Mouse (Mus musculus): ENCODE results near the gene Fbln2. TPM values are rescaled to one million over a fixed set of nuclear protein-coding genes. Genes with fewer than 3 reads are reported as not detected.

Gene Fbln2
- polyA plus RNA-seq, 1 experiment, result 0.07 TPM

- Histone ChIP-seq H3K36me3 (ENCODE audit: control insufficient read depth) (no peaks in the 10 kb centered on the region), H3K9me3 (ENCODE audit: control insufficient read depth, low read length) (no peaks in the 10 kb centered on the region), H3K27me3 (ENCODE audit: control insufficient read depth) (no peaks in the 10 kb centered on the region; the same call in 1 of the 2 replicates), H3K4me3 (replicated peaks) (no peak overlapping the region), H3K4me1 (ENCODE audit: control insufficient read depth) (no peaks in the 10 kb centered on the region)
- TF ChIP-seq TAL1 (IDR thresholded peaks at IDR 0.05; ENCODE audit: low read length), result no peak
- TF ChIP-seq GATA1 (IDR thresholded peaks at IDR 0.05; ENCODE audit: low read length), result no peak
These were observed 33.1 kb downstream of the Fbln2 start for GRCm38 (mm10) chr6:91245331-91245730.

DNA sequence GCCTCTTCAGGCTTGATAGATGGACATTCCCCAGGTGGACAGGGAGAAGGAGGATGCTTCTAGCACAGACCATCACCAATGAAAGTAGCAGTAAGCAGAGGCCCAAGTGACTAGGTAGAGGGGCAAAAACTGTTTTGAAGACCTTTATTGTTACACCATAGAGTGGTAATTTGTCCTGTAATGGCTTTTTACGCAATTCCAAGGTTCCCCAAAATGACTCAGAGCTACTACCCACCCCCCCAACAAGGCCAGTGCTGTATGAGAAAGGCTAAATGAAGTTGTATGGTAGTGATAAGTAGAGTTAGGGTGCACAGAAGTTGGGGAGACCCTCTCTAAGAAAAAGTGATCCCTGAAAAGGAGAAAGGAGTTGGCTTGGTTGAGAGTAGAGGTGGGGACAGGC is 35.1 kb downstream of the Fbln2 start:
- Histone ChIP-seq H3K36me3 (ENCODE audit: control insufficient read depth) (no peaks in the 10 kb centered on the region), H3K9me3 (ENCODE audit: control insufficient read depth, low read length) (no peaks in the 10 kb centered on the region), H3K27me3 (ENCODE audit: control insufficient read depth) (no peaks in the 10 kb centered on the region; the same call in 1 of the 2 replicates), H3K4me1 (ENCODE audit: control insufficient read depth) (no peaks in the 10 kb centered on the region), H3K4me3 (replicated peaks) (no peak overlapping the region)
- TF ChIP-seq TAL1 (IDR thresholded peaks at IDR 0.05; ENCODE audit: low read length) (no peak), GATA1 (IDR thresholded peaks at IDR 0.05; ENCODE audit: low read length) (no peak)

GRCm38 (mm10) chr6:91248627-91249026 is 36.4 kb downstream of the Fbln2 start:
- no peak overlapping the region for H3K4me3 ChIP-seq (replicated peaks)
- TF ChIP-seq TAL1 (IDR thresholded peaks at IDR 0.05; ENCODE audit: low read length) (no peak), GATA1 (IDR thresholded peaks at IDR 0.05; ENCODE audit: low read length) (no peak)
- no peaks in the 10 kb centered on the region for H3K9me3 ChIP-seq (ENCODE audit: control insufficient read depth, low read length)
- no peaks in the 10 kb centered on the region for H3K36me3 ChIP-seq (ENCODE audit: control insufficient read depth)
- no peaks in the 10 kb centered on the region for H3K4me1 ChIP-seq (ENCODE audit: control insufficient read depth)
- H3K27me3 ChIP-seq (ENCODE audit: control insufficient read depth), result no peaks in the 10 kb centered on the region

DNA sequence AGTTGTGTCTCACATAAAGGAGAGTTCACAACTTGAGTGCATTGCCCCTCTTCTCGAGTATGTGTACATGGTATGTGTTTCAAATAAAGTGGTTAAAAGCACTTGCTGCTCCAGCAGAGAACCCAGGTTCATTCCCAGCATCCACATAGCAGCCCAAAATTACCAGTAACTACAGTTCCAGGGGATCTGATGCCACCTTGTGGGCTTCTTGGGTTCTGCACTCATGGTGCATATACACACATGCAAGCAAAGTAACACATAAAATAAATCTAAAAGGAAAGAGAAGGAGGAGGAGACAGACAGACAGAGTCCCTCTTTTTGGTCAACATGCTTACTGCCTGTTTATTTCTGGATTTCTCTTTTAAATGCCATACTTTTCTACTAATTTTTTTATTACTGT is 37.5 kb downstream of the Fbln2 start:
- H3K4me3 ChIP-seq (replicated peaks), result no peak overlapping the region
- H3K4me1 ChIP-seq (ENCODE audit: control insufficient read depth), result no peaks in the 10 kb centered on the region
- H3K36me3 ChIP-seq (ENCODE audit: control insufficient read depth), result no peaks in the 10 kb centered on the region
- no peaks in the 10 kb centered on the region for H3K9me3 ChIP-seq (ENCODE audit: control insufficient read depth, low read length)
- no peaks in the 10 kb centered on the region for H3K27me3 ChIP-seq (ENCODE audit: control insufficient read depth)
- no peak for TF ChIP-seq TAL1 (IDR thresholded peaks at IDR 0.05; ENCODE audit: low read length)
- TF ChIP-seq GATA1 (IDR thresholded peaks at IDR 0.05; ENCODE audit: low read length), result no peak

DNA sequence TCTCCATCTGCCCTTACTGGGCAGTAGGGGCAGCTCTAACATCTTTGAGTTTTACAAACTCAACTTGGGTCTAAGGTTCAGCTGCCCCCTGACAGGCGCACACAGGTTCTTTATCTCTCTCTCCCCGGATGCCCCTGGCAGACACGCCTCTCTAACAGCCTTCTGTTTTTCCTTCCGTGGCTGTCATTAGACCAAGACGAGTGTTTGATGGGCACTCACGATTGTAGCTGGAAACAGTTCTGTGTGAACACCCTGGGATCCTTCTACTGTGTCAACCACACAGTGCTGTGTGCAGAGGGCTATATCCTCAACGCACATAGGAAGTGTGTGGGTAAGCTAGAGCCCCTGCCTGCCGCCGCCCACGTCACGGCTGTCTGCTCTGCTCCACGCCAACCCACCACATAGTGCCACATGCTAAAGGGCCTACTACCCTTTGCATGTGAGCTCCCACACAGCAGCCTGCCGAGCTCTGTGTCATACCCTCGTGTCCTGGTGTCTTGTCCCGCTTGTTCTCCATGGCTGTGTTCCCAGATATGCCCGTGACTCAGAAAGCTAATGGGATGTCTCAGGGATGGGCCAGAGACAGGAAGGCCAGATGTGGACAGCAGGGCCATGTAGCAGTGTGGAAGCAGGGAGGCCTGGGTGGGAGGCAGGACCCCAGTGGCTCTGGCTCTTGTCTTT is 47.3 kb downstream of the Fbln2 start:
- H3K27me3 ChIP-seq (ENCODE audit: control insufficient read depth), result no peaks in the 10 kb centered on the region
- no peak overlapping the region for H3K4me3 ChIP-seq (replicated peaks)
- TF ChIP-seq GATA1 (IDR thresholded peaks at IDR 0.05; ENCODE audit: low read length) (no peak), TAL1 (IDR thresholded peaks at IDR 0.05; ENCODE audit: low read length) (no peak)
- no peaks in the 10 kb centered on the region for H3K4me1 ChIP-seq (ENCODE audit: control insufficient read depth)
- no peaks in the 10 kb centered on the region for H3K9me3 ChIP-seq (ENCODE audit: control insufficient read depth, low read length)
- H3K36me3 ChIP-seq (ENCODE audit: control insufficient read depth), result no peaks in the 10 kb centered on the region

- Histone ChIP-seq H3K4me3 (replicated peaks) (no peak overlapping the region), H3K9me3 (ENCODE audit: control insufficient read depth, low read length) (no peaks in the 10 kb centered on the region)
- TF ChIP-seq TAL1 (IDR thresholded peaks at IDR 0.05; ENCODE audit: low read length), result no peak
- no peak for TF ChIP-seq GATA1 (IDR thresholded peaks at IDR 0.05; ENCODE audit: low read length)
These were observed 48.2 kb downstream of the Fbln2 start for GRCm38 (mm10) chr6:91260347-91260986.

DNA sequence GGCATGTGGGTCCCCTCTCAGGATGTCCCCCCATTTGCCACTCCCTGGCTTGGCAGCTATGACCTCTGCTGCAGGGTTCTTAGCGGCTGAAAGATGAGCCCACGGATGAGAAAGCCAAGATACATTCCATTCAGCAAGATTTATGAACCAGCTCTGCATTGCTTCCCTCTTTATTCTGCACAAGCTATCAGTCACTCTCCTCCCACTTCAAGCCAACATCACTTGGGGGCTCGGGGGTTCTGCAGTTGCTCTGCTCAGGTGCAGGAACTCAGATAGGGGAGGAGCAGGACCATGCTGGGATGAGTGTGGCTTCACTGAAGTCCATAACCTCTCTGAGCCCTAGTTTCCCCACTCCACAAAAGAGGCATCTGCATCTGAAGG is 48.7 kb downstream of the Fbln2 start:
- TF ChIP-seq TAL1 (IDR thresholded peaks at IDR 0.05; ENCODE audit: low read length), result no peak
- TF ChIP-seq GATA1 (IDR thresholded peaks at IDR 0.05; ENCODE audit: low read length), result no peak
- Histone ChIP-seq H3K36me3 (ENCODE audit: control insufficient read depth) (no peaks in the 10 kb centered on the region), H3K27me3 (ENCODE audit: control insufficient read depth) (no peaks in the 10 kb centered on the region), H3K9me3 (ENCODE audit: control insufficient read depth, low read length) (no peaks in the 10 kb centered on the region), H3K4me1 (ENCODE audit: control insufficient read depth) (no peaks in the 10 kb centered on the region), H3K4me3 (replicated peaks) (no peak overlapping the region)

More at GRCm38 (mm10) chr6:91260347-91260986, 48.2 kb downstream of the Fbln2 start:
- Histone ChIP-seq H3K27me3 (ENCODE audit: control insufficient read depth) (no peaks in the 10 kb centered on the region), H3K36me3 (ENCODE audit: control insufficient read depth) (no peaks in the 10 kb centered on the region), H3K4me1 (ENCODE audit: control insufficient read depth) (no peaks in the 10 kb centered on the region)

DNA sequence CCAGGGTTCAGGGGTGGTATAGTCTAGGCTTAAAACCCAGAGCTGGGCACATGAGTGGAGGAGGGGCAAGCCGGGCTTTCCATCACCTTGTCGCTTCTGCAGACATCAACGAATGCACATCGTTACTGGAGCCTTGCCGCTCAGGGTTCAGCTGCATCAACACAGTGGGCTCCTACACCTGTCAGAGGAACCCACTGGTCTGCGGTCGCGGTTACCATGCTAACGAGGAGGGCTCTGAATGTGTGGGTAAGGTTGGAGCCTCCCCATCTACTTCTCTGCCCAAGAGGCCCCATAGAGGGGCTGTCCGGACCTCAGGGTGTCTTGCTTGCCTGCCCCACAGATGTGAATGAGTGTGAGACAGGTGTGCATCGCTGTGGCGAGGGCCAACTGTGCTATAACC is 53.4 kb downstream of the Fbln2 start:
- Histone ChIP-seq H3K9me3 (ENCODE audit: control insufficient read depth, low read length) (no peaks in the 10 kb centered on the region), H3K27me3 (ENCODE audit: control insufficient read depth) (no peaks in the 10 kb centered on the region), H3K4me3 (replicated peaks) (no peak overlapping the region), H3K4me1 (ENCODE audit: control insufficient read depth) (no peaks in the 10 kb centered on the region), H3K36me3 (ENCODE audit: control insufficient read depth) (no peaks in the 10 kb centered on the region)
- no peak for TF ChIP-seq GATA1 (IDR thresholded peaks at IDR 0.05; ENCODE audit: low read length)

- no peaks in the 10 kb centered on the region for H3K4me1 ChIP-seq (ENCODE audit: control insufficient read depth)
- no peaks in the 10 kb centered on the region for H3K27me3 ChIP-seq (ENCODE audit: control insufficient read depth)
- H3K4me3 ChIP-seq (replicated peaks), result no peak overlapping the region
- TF ChIP-seq TAL1 (IDR thresholded peaks at IDR 0.05; ENCODE audit: low read length) (no peak), GATA1 (IDR thresholded peaks at IDR 0.05; ENCODE audit: low read length) (no peak)
- H3K9me3 ChIP-seq (ENCODE audit: control insufficient read depth, low read length), result no peaks in the 10 kb centered on the region
- no peaks in the 10 kb centered on the region for H3K36me3 ChIP-seq (ENCODE audit: control insufficient read depth)
These were observed 54.4 kb downstream of the Fbln2 start for GRCm38 (mm10) chr6:91266647-91267046.

Measured in erythroblast, embryonic 14.5 days (primary cell).